Mouse (Mus musculus): ENCODE measurements at regions not wholly inside any gene's neighbourhood (a gene's known extent, or its start where the extent isn't known, plus 50 kb on each side); places are given as distances from the start of the nearest gene placed in this dataset.
"Not testable (repeated sequence)": the region's sequence is repeated elsewhere in the genome, so short reads cannot be mapped to it uniquely, and the experiment has no call there.

DNA sequence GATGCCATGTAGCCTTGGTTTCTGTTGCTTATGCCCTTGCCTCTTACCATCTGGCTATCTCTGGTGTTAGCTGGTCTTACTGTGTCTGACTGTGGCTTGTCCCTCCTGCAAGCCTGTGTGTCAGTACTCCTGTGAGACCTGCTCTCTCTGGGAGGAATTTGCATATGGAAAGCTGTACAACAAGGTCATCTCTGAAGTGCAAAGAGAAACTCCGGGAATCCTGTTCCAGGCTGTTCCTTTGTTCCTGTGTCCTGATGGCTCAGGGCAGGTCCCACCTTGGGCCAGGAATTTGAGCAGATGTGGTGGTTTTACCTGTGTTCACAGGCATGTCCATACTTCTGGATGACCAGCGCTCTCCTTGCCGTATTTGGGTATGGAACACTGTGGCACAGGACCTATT is 218.6 kb upstream of the Nsun6 start:
- DNase-seq (ENCODE audit: low read depth, low spot score): no peak

DNA sequence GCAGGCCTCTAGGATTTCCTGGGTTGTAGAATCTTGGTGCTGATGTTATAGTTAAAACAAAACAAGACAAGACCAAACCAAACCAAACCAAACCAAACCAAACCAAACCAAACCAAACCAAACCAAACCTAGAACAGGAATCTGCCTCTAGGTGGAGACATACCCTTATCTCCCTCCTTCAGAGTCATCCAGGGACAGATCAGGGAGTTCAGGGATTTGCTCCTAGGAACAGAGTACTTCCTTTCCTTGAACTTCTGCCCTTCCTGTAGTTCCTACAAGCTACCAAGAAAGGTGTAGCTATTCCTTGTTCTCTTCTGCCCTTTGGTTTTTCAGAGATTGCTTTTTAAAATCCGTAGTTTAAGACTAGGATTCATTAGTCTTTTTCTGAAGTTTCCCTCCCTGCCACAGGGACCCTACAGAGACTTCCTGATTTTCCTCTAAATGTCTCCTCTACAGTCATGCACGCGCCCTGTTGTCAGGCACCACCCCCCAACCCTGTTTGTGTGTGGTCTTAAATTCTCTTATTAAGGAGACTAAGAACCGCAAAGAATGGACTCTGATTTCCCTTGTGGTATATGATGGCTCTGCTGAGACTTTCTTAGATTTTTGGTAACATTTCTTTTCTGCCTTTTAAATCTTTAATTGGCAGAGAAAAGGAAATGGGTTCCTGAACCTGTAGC is 205.8 kb upstream of the Nsun6 start:
- peak; percentile 20 for DNase-seq (ENCODE audit: low read depth, low spot score)

DNA sequence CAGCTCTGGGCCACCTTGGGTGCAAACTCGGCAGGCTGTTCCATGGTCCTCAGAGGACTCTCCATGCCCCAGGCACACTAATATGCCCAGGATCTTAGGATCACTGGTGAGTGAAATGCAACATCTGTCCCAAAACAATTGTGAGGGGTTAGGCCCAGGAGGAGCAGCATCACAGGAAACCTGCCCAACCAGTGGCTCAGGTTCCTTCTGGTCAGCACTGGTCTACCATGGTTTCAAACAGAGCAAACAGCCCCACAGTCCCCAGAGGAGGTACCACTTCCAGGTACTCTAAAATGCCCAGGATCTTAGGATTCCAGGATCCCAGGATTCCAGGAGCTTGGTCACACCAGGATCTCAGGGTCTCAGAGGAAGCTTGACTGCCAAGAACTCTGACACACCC is 187.4 kb upstream of the Nsun6 start:
- not testable (repeated sequence) for DNase-seq (ENCODE audit: low read depth, low spot score)

DNA sequence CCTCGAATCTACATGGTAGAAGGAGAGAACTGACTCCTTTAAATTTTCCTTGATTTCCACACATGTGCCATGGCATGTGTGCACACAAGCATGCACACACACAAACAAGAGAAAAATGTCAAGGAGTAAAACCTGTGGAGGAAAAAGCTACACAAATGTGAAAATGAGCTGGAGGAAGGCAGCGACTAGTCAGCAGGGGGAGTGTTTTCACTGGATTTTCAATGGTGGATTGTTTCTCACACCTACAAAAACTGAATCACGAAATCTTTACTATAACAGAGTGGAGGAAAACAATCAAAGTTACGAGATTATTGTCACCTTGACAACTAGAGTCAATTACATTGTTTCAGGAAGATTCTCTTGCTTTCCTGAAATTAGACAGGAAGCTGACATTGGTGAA is 167.0 kb upstream of the Nsun6 start:
- no peak for DNase-seq (ENCODE audit: low read depth, low spot score)

- no peak for DNase-seq (ENCODE audit: low read depth, low spot score)
Observed at GRCm38 (mm10) chr2:15188091-15188490, 133.2 kb upstream of the Nsun6 start.

DNA sequence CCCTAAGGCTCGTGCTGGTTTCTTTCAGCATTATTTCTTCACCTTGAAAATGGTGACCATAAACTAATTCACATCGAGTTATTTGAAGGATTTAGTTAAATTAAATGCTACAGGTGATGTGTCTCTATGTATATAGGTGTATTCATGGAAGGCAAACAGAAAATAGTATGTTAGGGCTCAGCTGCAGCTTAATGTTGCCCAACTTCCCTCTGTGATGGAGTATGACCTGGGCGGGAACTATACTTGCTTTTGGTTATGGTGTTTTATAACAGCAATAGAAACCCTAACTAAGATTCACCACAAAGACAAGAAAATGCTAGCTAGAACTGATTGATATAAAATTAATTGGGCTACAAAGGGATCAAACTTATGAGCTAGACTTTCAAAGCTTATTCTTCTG is 126.1 kb upstream of the Nsun6 start:
- DNase-seq (ENCODE audit: low read depth, low spot score): no peak

DNA sequence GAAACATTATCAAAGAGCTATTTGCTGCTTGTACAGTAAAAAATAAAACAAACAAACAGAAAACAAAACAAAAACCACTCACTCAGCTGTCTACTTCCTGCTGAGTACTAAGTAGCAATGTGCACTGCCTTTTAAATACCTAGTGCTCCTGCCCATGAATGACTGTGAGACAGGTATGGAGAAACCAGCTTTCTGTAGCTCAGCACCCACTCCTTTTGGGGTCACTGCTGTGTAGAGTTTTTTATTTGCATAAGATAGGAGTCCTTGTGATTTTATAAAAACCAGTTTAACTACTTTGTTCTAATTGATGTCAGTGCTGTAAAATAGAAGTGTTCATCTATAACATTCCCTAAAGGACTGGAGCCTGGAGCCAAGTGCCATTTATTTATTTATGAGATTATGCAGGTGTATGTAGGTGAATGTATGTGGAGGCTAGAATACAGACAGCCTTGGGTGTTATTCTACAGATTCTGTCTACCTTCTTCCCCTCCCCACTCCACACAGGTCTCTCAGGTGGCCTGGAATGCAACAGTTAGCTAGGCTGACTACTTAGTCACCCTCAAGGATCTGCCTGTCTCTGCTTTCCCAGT is 111.7 kb upstream of the Nsun6 start:
- DNase-seq (ENCODE audit: low read depth, low spot score): no peak

DNA sequence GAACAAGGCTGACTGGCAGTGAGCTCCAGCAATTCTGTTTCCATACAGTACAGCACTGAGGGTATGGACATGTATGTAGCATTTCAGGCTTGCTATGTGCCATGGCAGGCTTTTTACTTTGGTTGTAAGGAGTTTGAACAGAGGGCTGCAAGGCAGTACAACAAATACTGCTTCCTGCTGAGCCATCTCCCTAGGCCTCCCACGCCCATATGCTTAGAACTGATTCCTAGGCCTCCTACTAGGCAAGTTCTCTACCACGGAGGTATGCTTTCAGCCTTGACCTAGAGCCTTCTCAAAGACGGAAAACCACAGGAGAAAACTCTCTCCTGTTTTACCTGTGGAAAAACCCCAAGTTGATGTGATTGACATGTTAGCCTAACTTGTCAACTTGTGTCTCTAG is 111.0 kb upstream of the Nsun6 start:
- DNase-seq (ENCODE audit: low read depth, low spot score): no peak

GRCm38 (mm10) chr2:15163732-15164418 is 109.0 kb upstream of the Nsun6 start:
- no peak for DNase-seq (ENCODE audit: low read depth, low spot score)

DNA sequence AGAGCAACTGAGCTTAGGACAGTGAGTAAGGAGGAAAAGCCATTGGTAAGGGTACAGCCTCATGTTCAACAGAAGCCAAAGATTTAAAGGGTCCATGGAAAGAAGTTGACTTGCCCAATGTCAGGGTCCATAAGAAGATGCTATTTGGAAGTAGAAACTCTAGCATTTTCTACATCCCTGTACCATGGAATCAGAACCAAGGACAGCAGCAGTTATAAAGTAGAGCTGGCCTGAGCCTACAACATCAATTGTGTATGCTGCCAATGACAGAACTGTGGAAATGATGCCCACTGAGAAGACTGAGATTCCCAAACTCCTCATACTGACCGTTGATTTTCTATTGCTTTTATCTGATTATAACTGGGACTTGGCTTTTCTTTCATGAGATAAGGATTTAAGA is 107.0 kb upstream of the Nsun6 start:
- peak; percentile 3 for DNase-seq (ENCODE audit: low read depth, low spot score)

GRCm38 (mm10) chr2:15157622-15158021 is 102.8 kb upstream of the Nsun6 start:
- DNase-seq (ENCODE audit: low read depth, low spot score): no peak

DNA sequence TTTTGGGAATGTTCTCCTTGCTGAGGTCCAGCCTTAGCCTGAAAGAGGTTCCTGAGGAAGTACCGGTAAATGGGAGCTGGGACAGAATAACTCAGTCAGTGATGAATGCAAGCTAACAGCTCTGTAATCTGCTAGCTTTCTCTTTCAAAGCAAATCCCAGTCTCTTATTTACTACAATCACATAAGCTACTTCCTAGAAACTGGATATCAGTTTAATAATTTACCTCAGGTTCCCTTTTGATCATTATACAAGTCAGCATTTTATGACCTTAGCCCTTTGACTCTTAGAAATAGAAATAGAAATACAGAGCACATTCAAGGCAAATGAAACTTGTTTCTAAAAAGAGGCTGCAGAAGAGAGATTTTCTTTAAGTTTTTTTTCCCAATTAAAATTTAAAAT is 96.0 kb upstream of the Nsun6 start:
- no peak for DNase-seq (ENCODE audit: low read depth, low spot score)

DNA sequence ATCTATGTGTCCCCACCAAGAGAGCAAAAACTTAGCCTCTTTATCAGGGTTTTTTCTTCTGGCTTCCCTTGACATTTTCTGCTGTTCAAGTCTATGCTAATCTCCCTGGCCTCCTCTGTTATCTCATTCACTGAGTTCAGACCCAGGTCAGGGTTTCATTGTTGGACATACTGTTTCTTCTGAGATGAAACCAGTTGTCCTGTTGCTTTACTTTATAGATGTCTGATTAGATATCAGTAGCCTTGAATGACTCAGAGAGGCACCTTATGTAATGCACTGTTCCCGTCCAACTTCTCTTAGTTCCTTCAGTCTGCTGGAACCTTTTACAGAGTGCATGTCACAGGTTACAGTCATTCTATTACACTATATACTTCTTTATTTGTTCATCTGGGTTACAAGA is 93.5 kb upstream of the Nsun6 start:
- DNase-seq (ENCODE audit: low read depth, low spot score): no peak

DNA sequence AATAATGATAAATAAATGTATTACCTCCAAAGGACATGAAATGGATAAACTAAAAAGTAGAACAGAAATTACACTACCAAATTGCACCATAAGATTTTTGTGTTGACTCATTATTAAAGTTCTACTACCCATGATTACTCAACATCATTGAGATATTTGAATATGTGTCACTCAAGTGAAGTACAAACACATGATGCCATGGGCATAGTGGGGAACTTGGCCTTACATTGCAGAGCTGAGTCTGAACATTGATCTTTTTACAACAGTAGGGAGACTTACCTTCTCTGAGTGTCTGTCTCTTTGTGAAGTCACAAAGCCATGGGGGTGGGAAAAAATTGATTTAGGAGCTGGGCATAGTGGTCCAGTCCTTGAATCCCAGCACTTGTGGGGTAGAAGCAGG is 92.1 kb upstream of the Nsun6 start:
- DNase-seq (ENCODE audit: low read depth, low spot score): no peak

- no peak for DNase-seq (ENCODE audit: low read depth, low spot score)
Observed at GRCm38 (mm10) chr2:15146414-15146813, 91.5 kb upstream of the Nsun6 start.

DNA sequence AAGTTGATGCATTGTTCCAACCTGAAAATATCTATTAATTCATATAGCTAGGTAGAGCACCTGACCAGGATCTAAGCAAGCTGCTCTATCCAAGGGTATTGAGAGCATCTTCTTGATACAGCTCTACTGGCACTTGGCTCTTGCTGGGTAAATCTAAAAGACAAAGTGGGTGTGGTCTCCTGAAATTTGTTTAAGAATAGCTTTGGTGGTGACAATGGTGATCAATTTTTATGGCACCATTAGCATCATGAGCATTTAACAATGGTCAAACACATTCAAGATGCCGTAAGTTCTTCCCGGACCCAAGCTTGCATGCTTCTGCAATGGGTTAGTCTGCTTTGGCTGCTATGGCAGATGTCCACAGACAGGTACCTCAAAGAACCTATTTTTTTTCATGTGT is 89.9 kb upstream of the Nsun6 start:
- DNase-seq (ENCODE audit: low read depth, low spot score): no peak

- DNase-seq (ENCODE audit: low read depth, low spot score): no peak
Observed at GRCm38 (mm10) chr2:15139877-15140276, 85.0 kb upstream of the Nsun6 start.
